10 mouse cellular contexts compared by ENCODE assay signal in the genomic region with DNA sequence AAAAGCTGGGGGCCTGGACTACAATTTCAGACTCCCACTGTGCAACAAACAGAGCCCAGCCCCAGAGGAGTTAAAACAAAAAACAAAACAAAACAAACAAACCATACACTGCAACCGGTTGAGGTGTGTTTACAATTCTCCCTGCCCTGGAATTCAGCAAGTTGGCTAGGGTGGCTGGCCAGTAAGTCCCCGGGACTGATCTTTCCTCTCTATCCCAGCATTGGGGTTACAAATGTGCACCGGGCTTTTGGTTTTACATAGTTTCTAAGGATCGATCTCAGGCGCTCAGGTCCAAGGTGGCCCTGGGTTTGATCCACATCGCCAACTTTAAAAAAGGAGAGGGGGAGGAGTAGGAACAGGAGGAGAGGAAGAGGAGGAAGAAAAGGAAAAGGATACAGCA. TPM values are rescaled to one million over a fixed set of nuclear protein-coding genes. Genes with fewer than 3 reads are reported as not detected.
DNase-seq lines count a peak whose midpoint lies in the region; ATAC-seq and TF ChIP-seq lines count a peak whose summit lies in the region.
"Had no signal": no experiment of that assay in that cellular context is flagged by ENCODE, and none has a peak within 500 bp of the region (broad histone marks: within the 10 kb centered on the region; RNA-seq: fewer than 3 reads in every experiment).

No protein-coding gene starts in this region.

- no peak overlapping the region for H3K4me2 ChIP-seq in forebrain, postnatal 0 days (ENCODE audit: low read depth)
- no peak overlapping the region for H3K4me2 ChIP-seq in forebrain, embryonic 12.5 days
- no peak overlapping the region for H3K4me2 ChIP-seq in liver, embryonic 16.5 days (ENCODE audit: low read depth, low read length)
- peak overlapping the region; percentile 73 for H3K4me2 ChIP-seq in stomach, embryonic 16.5 days (ENCODE audit: low read depth, low read length)

- no peak overlapping the region for H3K9ac ChIP-seq in forebrain, postnatal 0 days
- no peak overlapping the region for H3K9ac ChIP-seq in forebrain, embryonic 12.5 days
- no peak overlapping the region for H3K9ac ChIP-seq in liver, embryonic 16.5 days (ENCODE audit: low read depth, low read length)
- peak overlapping the region; percentile 77; the same call in 1 of the 2 replicates for H3K9ac ChIP-seq in stomach, embryonic 16.5 days (ENCODE audit: low read length)

- peaks cover 4% of the 10 kb centered on the region; the same call in 1 of the 2 replicates for H3K27me3 ChIP-seq in forebrain, postnatal 0 days (ENCODE audit: insufficient read depth, low read length)
- peaks cover 20% of the 10 kb centered on the region for H3K27me3 ChIP-seq in forebrain, embryonic 12.5 days
- H3K27me3 ChIP-seq in testis, adult 2 months (ENCODE audit: control insufficient read depth, insufficient read depth, low read length) = no peaks in the 10 kb centered on the region
- H3K27me3 ChIP-seq in liver, embryonic 16.5 days (ENCODE audit: control insufficient read depth, insufficient read depth, low read depth, low read length) = no peaks in the 10 kb centered on the region; the same call in 1 of the 2 replicates
- H3K27me3 ChIP-seq in stomach, embryonic 16.5 days (ENCODE audit: control insufficient read depth, insufficient read depth, low read length) = no peaks in the 10 kb centered on the region

- 34% methylated on average over 6 of the region's 6 CpGs for WGBS in forebrain, postnatal 0 days
- WGBS in forebrain, embryonic 12.5 days = 35% methylated on average over 6 of the region's 6 CpGs
- 46% methylated on average over 6 of the region's 6 CpGs for WGBS in liver, embryonic 16.5 days (ENCODE audit: insufficient replicate concordance)
- 31% methylated on average over 6 of the region's 6 CpGs for WGBS in stomach, embryonic 16.5 days

- H3K4me1 ChIP-seq in forebrain, postnatal 0 days (ENCODE audit: insufficient read depth) = no peaks in the 10 kb centered on the region
- H3K4me1 ChIP-seq in forebrain, embryonic 12.5 days = peaks cover 4% of the 10 kb centered on the region; the same call in 1 of the 2 replicates
- H3K4me1 ChIP-seq in testis, adult 2 months (ENCODE audit: control insufficient read depth, insufficient read depth, low read length) = peaks cover 5% of the 10 kb centered on the region
- H3K4me1 ChIP-seq in liver, embryonic 16.5 days (ENCODE audit: control insufficient read depth, low read depth, low read length) = no peaks in the 10 kb centered on the region; the same call in 1 of the 2 replicates
- no peaks in the 10 kb centered on the region for H3K4me1 ChIP-seq in stomach, embryonic 16.5 days (ENCODE audit: control insufficient read depth, insufficient read depth, low read length)

- peak overlapping the region; percentile 85; the same call in 1 of the 2 replicates for H3K27ac ChIP-seq in forebrain, postnatal 0 days (ENCODE audit: low read depth, low read length)
- H3K27ac ChIP-seq in forebrain, embryonic 12.5 days = no peak overlapping the region
- H3K27ac ChIP-seq in testis, adult 2 months (ENCODE audit: control insufficient read depth, insufficient read depth, low read depth, low read length) = peak overlapping the region; percentile 75; the same call in 1 of the 2 replicates
- H3K27ac ChIP-seq in liver, embryonic 16.5 days (ENCODE audit: low read length) = peak overlapping the region; percentile 25; the same call in 1 of the 2 replicates
- H3K27ac ChIP-seq in stomach, embryonic 16.5 days (ENCODE audit: low read length) = peak overlapping the region; percentile 94

- no peaks in the 10 kb centered on the region for H3K9me3 ChIP-seq in forebrain, postnatal 0 days (ENCODE audit: low read length)
- no peaks in the 10 kb centered on the region for H3K9me3 ChIP-seq in forebrain, embryonic 12.5 days
- no peaks in the 10 kb centered on the region for H3K9me3 ChIP-seq in liver, embryonic 16.5 days (replicated peaks; ENCODE audit: control insufficient read depth, low read length)
- no peaks in the 10 kb centered on the region for H3K9me3 ChIP-seq in stomach, embryonic 16.5 days (replicated peaks; ENCODE audit: control insufficient read depth, low read length)

- no peaks in the 10 kb centered on the region for H3K36me3 ChIP-seq in forebrain, postnatal 0 days (ENCODE audit: insufficient read depth)
- H3K36me3 ChIP-seq in forebrain, embryonic 12.5 days (replicated peaks) = no peaks in the 10 kb centered on the region
- no peaks in the 10 kb centered on the region for H3K36me3 ChIP-seq in testis, adult 2 months (ENCODE audit: control insufficient read depth, insufficient read depth, low read length)
- H3K36me3 ChIP-seq in liver, embryonic 16.5 days (ENCODE audit: control insufficient read depth, insufficient read depth) = no peaks in the 10 kb centered on the region
- no peaks in the 10 kb centered on the region for H3K36me3 ChIP-seq in stomach, embryonic 16.5 days (ENCODE audit: control insufficient read depth, insufficient read depth, low read length)

- TF ChIP-seq CTCF in forebrain, postnatal 0 days (IDR thresholded peaks at IDR 0.05; ENCODE audit: low read depth) = no peak
- TF ChIP-seq CTCF in testis, adult 2 months (IDR thresholded peaks at IDR 0.05; ENCODE audit: control insufficient read depth, insufficient read depth, insufficient replicate concordance, low read depth, low read length) = no peak

- H3K4me3 ChIP-seq in forebrain, postnatal 0 days (ENCODE audit: low read depth, low read length) = no peak overlapping the region
- no peak overlapping the region for H3K4me3 ChIP-seq in forebrain, embryonic 12.5 days (replicated peaks)
- H3K4me3 ChIP-seq in testis, adult 2 months (ENCODE audit: control insufficient read depth, low read depth, low read length) = peak overlapping the region; percentile 95
- no peak overlapping the region for H3K4me3 ChIP-seq in liver, embryonic 16.5 days (ENCODE audit: low read depth, low read length)
- H3K4me3 ChIP-seq in stomach, embryonic 16.5 days (replicated peaks; ENCODE audit: low read length) = peak overlapping the region; percentile 52; the same call in 1 of the 2 replicates

- DNase-seq in forebrain, postnatal 0 days = no peak
- no peak for DNase-seq in testis, postnatal 10 days (ENCODE audit: low spot score)
- no peak for DNase-seq in gastrocnemius, adult 18-20 months (ENCODE audit: low spot score)
- DNase-seq: kidney, adult 18-20 months; thymus, postnatal 4 days had no signal

- TF ChIP-seq POLR2A in testis, adult 2 months (IDR thresholded peaks at IDR 0.05; ENCODE audit: control insufficient read depth, low read depth, low read length) = no peak

- ATAC-seq in forebrain, postnatal 0 days = no peak
- no peak for ATAC-seq in forebrain, embryonic 12.5 days (ENCODE audit: low FRiP score)
- no peak for ATAC-seq in liver, embryonic 16.5 days (ENCODE audit: low read depth)
- ATAC-seq in stomach, embryonic 16.5 days (ENCODE audit: insufficient read depth, low FRiP score) = no peak
- no peak for ATAC-seq in megakaryocyte progenitor cell, adult 5-6 weeks (replicated peaks; ENCODE audit: poor library complexity)

RNA-seq across cellular contexts. Expression of a gene that starts 22.3 kb away (rescaled TPM):
- total RNA-seq in forebrain, postnatal 0 days (2014; rRNA removed) = 123 and 156 TPM in 2 replicates
- polyA plus RNA-seq in forebrain, postnatal 0 days (2015; fragmentation: Nextera tagmentation; extraction: Ambion mirVana) = 44.3 and 57.1 TPM in 2 replicates
- polyA plus RNA-seq in forebrain, embryonic 12.5 days (2016; fragmentation: Nextera tagmentation; extraction: Ambion mirVana) = 160 and 165 TPM in 2 replicates
- 2.1 and 2.5 TPM in 2 replicates for polyA plus RNA-seq in testis, adult 2 months (2012; rRNA removed)
- polyA plus RNA-seq in liver, embryonic 16.5 days (2015; fragmentation: Nextera tagmentation; extraction: Ambion mirVana) = 12.0 and 13.5 TPM in 2 replicates
- polyA plus RNA-seq in stomach, embryonic 16.5 days (2015; fragmentation: Nextera tagmentation; extraction: Ambion mirVana) = 86.8 and 88.6 TPM in 2 replicates
- 40.6 and 48.8 TPM in 2 replicates for total RNA-seq in megakaryocyte progenitor cell, adult 5-6 weeks (2015)
- total RNA-seq in megakaryocyte progenitor cell, adult 5-6 weeks (2017) = 34.6 and 43.3 TPM in 2 replicates
- total RNA-seq in gastrocnemius, adult 18-20 months (2021) = 10 to 100 TPM; 15.6 to 15.8 TPM

RNA-seq across cellular contexts. Expression of a gene that starts 37.6 kb away (rescaled TPM):
- total RNA-seq in forebrain, postnatal 0 days (2014; rRNA removed) = 35.5 and 38.4 TPM in 2 replicates
- 25.9 and 38.9 TPM in 2 replicates for polyA plus RNA-seq in forebrain, postnatal 0 days (2015; fragmentation: Nextera tagmentation; extraction: Ambion mirVana)
- polyA plus RNA-seq in forebrain, embryonic 12.5 days (2016; fragmentation: Nextera tagmentation; extraction: Ambion mirVana) = 28.2 and 30.5 TPM in 2 replicates
- 2.4 and 2.8 TPM in 2 replicates for polyA plus RNA-seq in testis, adult 2 months (2012; rRNA removed)
- 2.0 and 2.1 TPM in 2 replicates for polyA plus RNA-seq in liver, embryonic 16.5 days (2015; fragmentation: Nextera tagmentation; extraction: Ambion mirVana)
- polyA plus RNA-seq in stomach, embryonic 16.5 days (2015; fragmentation: Nextera tagmentation; extraction: Ambion mirVana) = 15.6 and 16.9 TPM in 2 replicates
- total RNA-seq in megakaryocyte progenitor cell, adult 5-6 weeks (2015) = 9.5 and 12.0 TPM in 2 replicates
- total RNA-seq in megakaryocyte progenitor cell, adult 5-6 weeks (2017) = 4.7 and 5.6 TPM in 2 replicates
- 1 to 10 TPM; 1.7 to 2.3 TPM for total RNA-seq in gastrocnemius, adult 18-20 months (2021)

RNA-seq across cellular contexts. Expression of a gene that starts 51.0 kb away (rescaled TPM):
- 51.8 and 54.2 TPM in 2 replicates for total RNA-seq in forebrain, postnatal 0 days (2014; rRNA removed)
- 18.9 and 22.0 TPM in 2 replicates for polyA plus RNA-seq in forebrain, postnatal 0 days (2015; fragmentation: Nextera tagmentation; extraction: Ambion mirVana)
- polyA plus RNA-seq in forebrain, embryonic 12.5 days (2016; fragmentation: Nextera tagmentation; extraction: Ambion mirVana) = 29.1 and 32.5 TPM in 2 replicates
- 8.8 and 9.4 TPM in 2 replicates for polyA plus RNA-seq in testis, adult 2 months (2012; rRNA removed)
- 6.4 and 8.4 TPM in 2 replicates for polyA plus RNA-seq in liver, embryonic 16.5 days (2015; fragmentation: Nextera tagmentation; extraction: Ambion mirVana)
- polyA plus RNA-seq in stomach, embryonic 16.5 days (2015; fragmentation: Nextera tagmentation; extraction: Ambion mirVana) = 18.6 and 18.8 TPM in 2 replicates
- total RNA-seq in megakaryocyte progenitor cell, adult 5-6 weeks (2015) = 20.2 and 22.4 TPM in 2 replicates
- 22.5 and 28.4 TPM in 2 replicates for total RNA-seq in megakaryocyte progenitor cell, adult 5-6 weeks (2017)
- 1 to 10 TPM; 7.2 to 7.5 TPM for total RNA-seq in gastrocnemius, adult 18-20 months (2021)

Comparison
In these comparisons a context has a peak if more than half of its experiments do, and no peak if none do; other contexts are left out.
1. H3K4me3 ChIP-seq: peak in testis, adult 2 months (single experiment) and stomach, embryonic 16.5 days (single experiment); none in forebrain, postnatal 0 days (single experiment), forebrain, embryonic 12.5 days (single experiment) and liver, embryonic 16.5 days (single experiment).